Comparison of ENCODE assay signal across 8 mouse cellular contexts in the genomic region with DNA sequence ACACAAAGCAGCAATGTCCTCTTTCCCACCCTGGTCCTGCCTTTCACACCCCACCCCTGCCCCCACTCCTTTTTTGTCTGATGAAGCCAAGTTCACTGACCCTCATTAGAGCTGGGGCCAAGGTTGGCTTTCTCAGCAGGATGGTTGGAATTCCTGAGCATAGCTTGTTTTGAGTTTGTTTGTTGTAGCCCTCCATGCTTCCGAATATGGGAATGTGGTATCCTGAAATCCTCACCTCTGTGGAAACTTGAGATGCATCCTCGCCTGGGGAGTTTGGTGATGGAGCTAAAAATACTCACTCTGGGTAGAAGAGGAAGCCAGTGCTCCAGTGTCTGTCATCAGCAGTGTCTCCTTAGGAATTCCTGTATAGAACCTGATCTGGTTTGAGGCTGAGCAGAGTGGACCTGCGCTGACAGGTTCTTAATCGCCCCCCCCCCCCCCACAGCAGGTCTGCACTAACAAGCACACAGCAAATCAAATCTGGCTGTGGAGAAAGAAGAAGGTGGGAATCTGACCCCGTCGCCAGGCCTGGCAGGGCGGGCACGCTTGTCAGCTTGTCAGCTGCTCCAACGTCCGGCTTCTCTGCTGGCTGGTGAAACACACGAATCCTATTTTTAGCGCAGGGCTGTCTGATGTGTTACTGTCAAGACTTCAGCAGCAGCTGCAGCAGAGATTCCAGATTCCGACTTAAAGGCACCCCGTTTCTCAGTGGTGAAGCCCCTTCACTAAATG. TPM values are rescaled to one million over a fixed set of nuclear protein-coding genes. Genes with fewer than 3 reads are reported as not detected.
DNase-seq lines count a peak whose midpoint lies in the region; ATAC-seq lines count a peak whose summit lies in the region.

No protein-coding gene starts in this region.

- peak overlapping the region; percentile 40; the same call in 1 of the 2 replicates for H3K27ac ChIP-seq in hindbrain, embryonic 13.5 days
- peak overlapping the region; percentile 58 for H3K27ac ChIP-seq in limb, embryonic 13.5 days
- H3K27ac ChIP-seq in neural tube, embryonic 11.5 days (ENCODE audit: low read depth, low read length): 0 out of 2 replicates have a peak overlapping the region, but pooled peaks have one; percentile 4

- no peaks in the 10 kb centered on the region for H3K9me3 ChIP-seq in hindbrain, embryonic 13.5 days
- no peaks in the 10 kb centered on the region for H3K9me3 ChIP-seq in limb, embryonic 13.5 days
- H3K9me3 ChIP-seq in neural tube, embryonic 11.5 days (ENCODE audit: control insufficient read depth, low read length): no peaks in the 10 kb centered on the region

- WGBS in hindbrain, embryonic 13.5 days: 31% methylated on average over 14 of the region's 14 CpGs
- WGBS in limb, embryonic 13.5 days: 16% methylated on average over 14 of the region's 14 CpGs
- WGBS in neural tube, embryonic 11.5 days: 38% methylated on average over 14 of the region's 14 CpGs

- H3K27me3 ChIP-seq in hindbrain, embryonic 13.5 days: no peaks in the 10 kb centered on the region
- H3K27me3 ChIP-seq in limb, embryonic 13.5 days: no peaks in the 10 kb centered on the region
- no peaks in the 10 kb centered on the region for H3K27me3 ChIP-seq in neural tube, embryonic 11.5 days (ENCODE audit: control insufficient read depth, insufficient read depth, low read length)

- no peak overlapping the region for H3K4me3 ChIP-seq in hindbrain, embryonic 13.5 days
- H3K4me3 ChIP-seq in limb, embryonic 13.5 days: no peak overlapping the region
- no peak overlapping the region for H3K4me3 ChIP-seq in neural tube, embryonic 11.5 days (ENCODE audit: low read depth, low read length)

- H3K4me1 ChIP-seq in hindbrain, embryonic 13.5 days (replicated peaks): peaks cover 27% of the 10 kb centered on the region
- peaks cover 34% of the 10 kb centered on the region for H3K4me1 ChIP-seq in limb, embryonic 13.5 days
- H3K4me1 ChIP-seq in neural tube, embryonic 11.5 days (ENCODE audit: control insufficient read depth, insufficient read depth, low read length): peaks cover 20% of the 10 kb centered on the region

- ATAC-seq in hindbrain, embryonic 13.5 days (ENCODE audit: low FRiP score): peak; percentile 23; the same call in 1 of the 2 replicates
- peak; percentile 68 for ATAC-seq in limb, embryonic 13.5 days (ENCODE audit: low FRiP score, low read depth)
- no peak for ATAC-seq in neural tube, embryonic 11.5 days (ENCODE audit: insufficient read depth, low FRiP score, low TSS enrichment)

- no peaks in the 10 kb centered on the region for H3K36me3 ChIP-seq in hindbrain, embryonic 13.5 days
- H3K36me3 ChIP-seq in limb, embryonic 13.5 days: peaks cover 43% of the 10 kb centered on the region
- no peaks in the 10 kb centered on the region for H3K36me3 ChIP-seq in neural tube, embryonic 11.5 days (ENCODE audit: control insufficient read depth, insufficient read depth, low read length)

- peak; percentile 37 to 65 for DNase-seq in adrenal gland, adult (ENCODE audit: inconsistent age in 2 of 2, low spot score in 1 of 2)
- DNase-seq in adrenal gland, postnatal 4 days (ENCODE audit: low spot score in 2 of 2): no peak
- DNase-seq in adrenal gland, postnatal 25 days: peak; percentile 41
- DNase-seq in forelimb bud, embryonic 11.5 days (ENCODE audit: low read depth, low spot score): peak; percentile 57
- DNase-seq in neural tube, embryonic 11.5 days (ENCODE audit: low spot score): peak; percentile 59
- DNase-seq in natural killer cell, adult 2 months (ENCODE audit: low spot score in 2 of 2): no peak

- no peak overlapping the region for H3K9ac ChIP-seq in hindbrain, embryonic 13.5 days
- H3K9ac ChIP-seq in limb, embryonic 13.5 days: 0 out of 2 replicates have a peak overlapping the region, but pooled peaks have one; percentile 35
- H3K9ac ChIP-seq in neural tube, embryonic 11.5 days (ENCODE audit: low read length): no peak overlapping the region

- peak overlapping the region; percentile 8; the same call in 1 of the 2 replicates for H3K4me2 ChIP-seq in hindbrain, embryonic 13.5 days
- H3K4me2 ChIP-seq in limb, embryonic 13.5 days (replicated peaks): peak overlapping the region; percentile 31; the same call in 1 of the 2 replicates
- no peak overlapping the region for H3K4me2 ChIP-seq in neural tube, embryonic 11.5 days (ENCODE audit: low read depth)

RNA-seq across cellular contexts. Expression of gene Wdsub1, which starts 53.4 kb away (rescaled TPM):
- total RNA-seq in adrenal gland, postnatal 4 days (2021): 10 to 100 TPM; 26.1 to 26.6 TPM
- total RNA-seq in adrenal gland, postnatal 25 days (2021): 20.1 and 20.6 TPM in 2 replicates
- polyA plus RNA-seq in hindbrain, embryonic 13.5 days (2015; fragmentation: Nextera tagmentation; extraction: Ambion mirVana): 15.0 and 17.3 TPM in 2 replicates
- polyA plus RNA-seq in limb, embryonic 13.5 days (2015; fragmentation: Nextera tagmentation; extraction: Ambion mirVana): 33.5 and 38.1 TPM in 2 replicates
- polyA plus RNA-seq in neural tube, embryonic 11.5 days (2014; fragmentation: Nextera tagmentation; extraction: Ambion mirVana): 20.2 and 20.5 TPM in 2 replicates

Comparison
In these comparisons a context has a peak if more than half of its experiments do, and no peak if none do; other contexts are left out.
1. DNase-seq: peak in adrenal gland, adult (2 of 2), adrenal gland, postnatal 25 days (single experiment), forelimb bud, embryonic 11.5 days (single experiment) and neural tube, embryonic 11.5 days (single experiment); none in adrenal gland, postnatal 4 days (0 of 2) and natural killer cell, adult 2 months (0 of 2).
2. H3K27ac ChIP-seq: peak in every context shown above with its lines; median percentile 58 in limb, embryonic 13.5 days; 40 in hindbrain, embryonic 13.5 days; 4 in neural tube, embryonic 11.5 days.